Mouse (Mus musculus) splenic B cell, adult 2 months (primary cell): ENCODE measurements around the gene Clic4.
"Not testable (repeated sequence)": the region's sequence is repeated elsewhere in the genome, so short reads cannot be mapped to it uniquely, and the experiment has no call there.

Experiments
- DNase-seq: peaks from one replicate; pipeline ENCODE4 v3.0.0-alpha.2; 2011; ENCODE audit warnings: low read depth, low spot score
- H3K27me3 ChIP-seq: 2 replicates; pipeline ENCODE4 v1.6.1; 2012; ENCODE audit warnings: mild to moderate bottlenecking, low read length, moderate library complexity, mixed read lengths; ENCODE audit not compliant: control insufficient read depth, poor library complexity, insufficient read depth, severe bottlenecking
- H3K36me3 ChIP-seq: 2 replicates; pipeline ENCODE4 v1.6.1; 2012; ENCODE audit warnings: mild to moderate bottlenecking, low read length, moderate library complexity, mixed read lengths; ENCODE audit not compliant: control insufficient read depth, poor library complexity, insufficient read depth, severe bottlenecking

Clic4 gene

DNA sequence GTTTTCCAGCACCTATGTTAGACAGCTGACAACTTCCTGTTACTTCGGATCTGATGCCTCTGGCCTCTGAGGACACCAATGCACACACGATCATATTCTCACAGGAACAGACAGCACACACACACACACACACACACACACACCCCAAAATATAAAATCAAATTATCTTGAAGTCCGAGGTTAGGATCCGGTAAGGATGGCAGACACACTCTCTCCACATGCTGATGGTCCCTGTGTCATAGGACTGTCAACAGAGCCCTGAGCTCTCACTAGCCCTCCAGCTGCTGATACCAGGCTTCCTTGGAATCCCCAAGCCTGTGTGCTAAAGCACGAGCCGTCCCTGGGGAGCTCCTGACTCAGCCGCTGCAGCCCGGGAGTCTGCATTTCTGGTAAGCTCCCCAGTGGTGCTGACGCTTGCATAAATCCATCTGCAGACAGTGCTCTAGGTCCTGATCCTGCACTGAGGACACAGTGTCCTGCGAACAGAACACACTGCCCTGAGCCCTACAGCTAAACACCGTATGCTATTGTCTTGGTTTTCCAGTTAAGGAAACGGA, 83.1 kb downstream of the Clic4 start:
- Histone ChIP-seq H3K27me3 (no peaks in the 10 kb centered on the region), H3K36me3 (no peaks in the 10 kb centered on the region)
- no peak for DNase-seq

DNA sequence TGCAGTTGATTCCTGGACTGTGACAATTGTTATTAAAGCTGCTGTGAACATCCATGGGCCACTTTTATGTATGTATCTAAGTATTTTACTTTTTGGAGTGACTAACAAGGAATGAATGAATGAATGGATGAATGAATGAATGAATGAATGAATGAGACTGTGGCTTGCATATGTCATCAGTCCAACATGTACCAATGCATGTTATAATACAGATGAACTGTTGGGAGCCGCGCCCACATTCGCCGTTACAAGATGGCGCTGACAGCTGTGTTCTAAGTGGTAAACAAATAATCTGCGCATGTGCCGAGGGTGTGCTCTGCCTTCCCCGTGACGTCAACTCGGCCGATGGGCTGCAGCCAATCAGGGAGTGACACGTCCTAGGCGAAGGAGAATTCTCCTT, 88.3 kb downstream of the Clic4 start:
- not testable (repeated sequence) for H3K36me3 ChIP-seq, DNase-seq, H3K27me3 ChIP-seq

DNA sequence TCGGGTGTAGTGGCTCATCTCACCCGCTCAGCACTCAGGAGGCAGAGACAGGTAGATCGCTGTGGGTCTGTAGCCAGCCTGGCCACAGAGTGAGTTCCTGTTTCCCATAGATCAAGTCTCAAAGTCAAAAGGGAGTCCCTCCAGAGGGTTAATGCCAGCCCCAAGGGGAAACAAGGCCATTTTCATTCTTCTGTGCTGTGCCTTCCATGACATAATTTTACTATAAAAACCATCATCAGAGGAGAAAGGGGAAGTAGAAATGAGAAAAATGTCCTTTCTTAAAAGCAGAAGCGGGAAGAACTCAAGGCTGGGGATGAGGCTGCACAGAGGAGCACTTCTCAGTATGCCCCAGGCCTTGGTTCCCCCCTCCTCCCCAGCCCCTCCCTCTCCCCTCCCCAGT, 90.8 kb downstream of the Clic4 start:
- Histone ChIP-seq H3K27me3 (no peaks in the 10 kb centered on the region), H3K36me3 (no peaks in the 10 kb centered on the region; the same call in 1 of the 2 replicates)
- peak; percentile 87 for DNase-seq

DNA sequence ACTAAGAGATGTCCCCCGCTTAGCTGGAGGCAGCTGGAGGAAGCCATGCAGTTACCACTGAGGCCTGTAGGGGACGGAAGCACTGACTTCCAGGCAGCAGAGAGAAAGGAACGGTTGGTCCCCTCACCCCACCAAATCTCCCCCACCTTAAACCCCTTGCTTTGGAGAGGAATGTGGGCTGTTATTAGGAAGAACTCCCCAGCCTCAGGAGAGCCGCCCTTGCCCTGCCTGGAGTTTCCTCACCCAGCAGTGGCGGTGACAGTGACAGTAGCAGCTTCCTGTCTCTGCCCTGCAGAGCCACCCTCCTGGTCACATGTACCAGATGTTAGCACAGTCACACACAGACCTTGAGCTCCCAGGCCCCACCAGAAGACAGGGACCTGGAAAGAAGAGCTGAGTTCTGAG, 93.5 kb downstream of the Clic4 start:
- DNase-seq, result peak; percentile 65
- Histone ChIP-seq H3K27me3 (no peaks in the 10 kb centered on the region), H3K36me3 (peaks cover 1% of the 10 kb centered on the region)

DNA sequence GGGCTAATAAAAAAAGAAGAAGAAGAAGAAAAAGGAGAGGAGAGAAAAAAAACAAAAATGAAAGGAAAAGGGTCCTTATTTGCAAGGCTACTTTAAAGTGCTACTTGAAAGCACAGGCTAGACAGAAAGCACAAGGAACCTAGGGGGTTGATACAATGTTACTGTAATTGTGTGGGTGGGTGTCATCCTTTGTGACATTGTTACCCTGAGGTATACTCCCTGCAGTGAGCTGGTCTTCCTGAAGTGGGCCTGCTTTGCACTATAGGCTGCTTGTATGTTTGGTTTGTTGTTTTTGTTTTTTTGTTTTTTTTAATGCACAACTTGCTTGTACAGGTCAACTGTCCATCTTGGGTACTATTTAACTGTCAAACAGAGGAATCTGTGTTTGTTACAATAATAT, 95.0 kb downstream of the Clic4 start:
- peaks cover 5% of the 10 kb centered on the region for H3K36me3 ChIP-seq

DNA sequence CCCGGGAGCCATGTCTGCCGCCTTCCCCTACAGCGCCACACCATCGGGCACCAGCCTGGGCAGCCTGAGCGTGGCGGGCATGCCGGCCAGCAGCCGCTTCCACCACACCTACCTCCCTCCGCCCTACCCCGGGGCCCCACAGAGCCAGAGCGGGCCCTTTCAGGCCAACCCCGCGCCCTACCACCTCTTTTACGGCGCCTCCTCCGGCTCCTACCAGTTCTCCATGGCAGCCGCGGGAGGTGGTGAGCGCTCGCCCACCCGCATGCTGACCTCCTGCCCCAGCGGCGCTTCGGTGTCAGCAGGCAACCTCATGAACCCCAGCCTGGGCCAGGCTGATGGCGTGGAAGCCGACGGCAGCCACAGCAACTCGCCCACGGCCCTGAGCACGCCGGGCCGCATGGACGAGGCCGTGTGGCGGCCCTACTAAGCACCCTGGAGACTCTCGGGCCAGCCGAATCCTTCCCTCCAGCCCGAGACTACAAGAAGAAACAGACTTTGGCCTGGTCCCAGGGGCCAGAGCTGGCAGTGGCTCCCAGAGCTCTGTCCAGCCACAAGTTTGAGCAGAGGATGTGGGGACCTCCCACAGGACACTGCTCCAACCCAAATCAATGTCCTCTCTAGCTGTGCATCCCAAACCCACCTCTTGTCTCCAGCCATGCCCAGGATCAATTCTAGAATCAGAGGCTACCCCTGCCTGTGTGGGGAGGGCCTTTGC, 97.1 kb downstream of the Clic4 start:
- no peaks in the 10 kb centered on the region for H3K27me3 ChIP-seq
- DNase-seq, result no peak
- peaks cover 17% of the 10 kb centered on the region for H3K36me3 ChIP-seq

More for the DNA sequence above, 95.0 kb downstream of the Clic4 start:
- no peak for DNase-seq
- no peaks in the 10 kb centered on the region for H3K27me3 ChIP-seq

DNA sequence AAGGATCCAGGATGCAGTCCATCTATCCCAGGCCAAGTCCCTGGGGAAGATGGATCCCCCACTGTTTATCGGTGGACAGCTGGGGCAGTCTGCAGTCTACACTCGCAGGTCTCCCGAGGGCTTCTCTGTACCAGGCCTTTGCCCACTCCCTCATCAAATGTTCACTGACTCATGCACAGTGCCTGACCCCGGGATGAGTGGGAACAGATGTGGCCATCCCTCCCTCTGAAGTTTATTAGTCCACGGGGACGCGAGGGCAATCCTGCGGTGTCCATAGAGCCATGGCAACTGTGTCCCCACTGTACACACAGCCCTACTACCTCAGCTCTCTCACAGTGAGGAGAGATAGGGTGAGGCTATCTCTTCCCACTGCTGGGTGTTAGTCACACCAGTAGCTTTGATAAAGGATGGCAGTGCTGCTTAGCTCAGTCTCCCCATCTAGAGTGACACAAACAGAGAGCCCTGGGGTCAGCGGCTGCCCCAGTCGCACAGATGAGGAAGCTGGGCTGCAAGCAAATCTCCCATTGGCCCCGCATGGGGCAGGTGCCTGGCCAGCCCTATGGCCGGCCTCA, 101.2 kb downstream of the Clic4 start:
- no peaks in the 10 kb centered on the region for H3K27me3 ChIP-seq
- no peak for DNase-seq
- peaks cover 17% of the 10 kb centered on the region for H3K36me3 ChIP-seq

DNA sequence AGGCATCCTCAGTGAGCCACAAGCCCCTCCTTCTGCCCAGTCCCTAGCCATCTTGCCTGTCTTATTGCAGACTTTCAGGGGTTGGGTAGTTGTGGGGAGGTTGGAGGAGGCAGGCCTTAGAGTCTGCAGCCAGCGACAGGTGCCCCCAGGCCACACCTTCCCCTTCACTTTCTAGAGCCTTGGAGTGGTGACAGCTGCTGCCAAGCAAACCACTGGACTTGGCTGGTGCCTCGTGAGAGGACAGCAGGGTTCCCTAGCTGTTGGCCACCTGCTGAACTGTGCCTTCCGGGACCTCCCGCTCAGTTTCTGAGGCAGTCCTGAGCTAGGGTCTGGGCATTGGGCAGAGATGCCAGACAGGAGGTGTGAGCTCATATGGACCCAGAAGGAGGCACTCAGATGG, 103.1 kb downstream of the Clic4 start:
- peaks cover 21% of the 10 kb centered on the region for H3K36me3 ChIP-seq
- DNase-seq, result no peak
- H3K27me3 ChIP-seq, result no peaks in the 10 kb centered on the region

DNA sequence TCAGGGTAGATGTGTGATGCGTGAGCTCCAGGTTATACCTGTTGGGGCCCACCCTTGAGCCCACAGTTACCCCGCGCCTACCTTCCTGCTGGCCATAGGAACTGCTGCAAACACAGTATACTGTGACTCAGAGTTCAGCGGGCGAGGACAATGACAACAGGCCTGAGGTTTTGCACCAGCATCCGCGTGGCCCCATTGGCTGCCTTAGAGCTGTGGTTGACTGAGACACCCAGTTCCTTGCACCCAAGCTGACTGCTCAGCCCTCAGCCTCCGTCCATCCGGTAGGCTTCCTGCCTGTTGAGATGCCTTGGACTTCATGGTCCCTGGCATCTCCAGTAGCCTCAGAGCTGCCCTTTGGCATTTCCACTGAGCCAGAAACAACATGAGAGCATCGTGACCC, 103.5 kb downstream of the Clic4 start:
- DNase-seq, result no peak
- H3K27me3 ChIP-seq, result no peaks in the 10 kb centered on the region
- H3K36me3 ChIP-seq, result peaks cover 21% of the 10 kb centered on the region

DNA sequence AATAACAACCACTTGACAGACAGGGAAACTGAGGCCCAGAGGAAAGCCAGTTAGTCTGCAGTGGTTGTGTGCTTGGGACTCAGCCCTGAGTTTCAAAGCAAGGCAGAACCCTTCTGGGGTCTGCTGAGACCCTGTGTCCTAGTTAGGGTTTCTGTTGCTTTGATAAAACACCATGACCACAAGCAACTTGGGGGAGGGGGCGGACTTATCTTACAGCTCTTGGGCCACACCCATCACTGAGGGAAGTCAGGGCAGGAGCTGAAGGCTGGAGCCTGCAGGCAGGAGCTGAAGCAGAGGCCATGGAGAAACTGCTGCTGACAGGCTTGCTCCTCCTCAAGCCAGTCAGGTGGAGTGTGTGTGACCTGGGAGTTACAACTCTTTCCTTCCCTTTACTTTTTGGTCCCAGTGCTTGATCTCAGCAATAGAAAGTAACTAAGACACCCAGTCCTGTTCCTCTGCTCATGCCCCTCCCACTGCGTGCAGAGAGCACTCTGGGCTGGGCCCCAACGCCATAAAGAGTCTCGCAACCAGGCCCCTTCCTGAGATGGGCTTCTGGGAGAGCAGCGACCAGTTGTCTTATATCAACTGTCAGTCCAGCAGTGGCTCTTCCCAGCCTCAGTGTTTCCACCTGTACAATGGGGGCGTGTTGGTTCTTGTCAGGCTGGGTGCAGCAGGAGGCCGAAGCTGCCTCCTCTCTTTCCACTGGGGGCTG, 104.6 kb downstream of the Clic4 start:
- peaks cover 19% of the 10 kb centered on the region for H3K36me3 ChIP-seq
- no peak for DNase-seq
- H3K27me3 ChIP-seq, result no peaks in the 10 kb centered on the region

DNA sequence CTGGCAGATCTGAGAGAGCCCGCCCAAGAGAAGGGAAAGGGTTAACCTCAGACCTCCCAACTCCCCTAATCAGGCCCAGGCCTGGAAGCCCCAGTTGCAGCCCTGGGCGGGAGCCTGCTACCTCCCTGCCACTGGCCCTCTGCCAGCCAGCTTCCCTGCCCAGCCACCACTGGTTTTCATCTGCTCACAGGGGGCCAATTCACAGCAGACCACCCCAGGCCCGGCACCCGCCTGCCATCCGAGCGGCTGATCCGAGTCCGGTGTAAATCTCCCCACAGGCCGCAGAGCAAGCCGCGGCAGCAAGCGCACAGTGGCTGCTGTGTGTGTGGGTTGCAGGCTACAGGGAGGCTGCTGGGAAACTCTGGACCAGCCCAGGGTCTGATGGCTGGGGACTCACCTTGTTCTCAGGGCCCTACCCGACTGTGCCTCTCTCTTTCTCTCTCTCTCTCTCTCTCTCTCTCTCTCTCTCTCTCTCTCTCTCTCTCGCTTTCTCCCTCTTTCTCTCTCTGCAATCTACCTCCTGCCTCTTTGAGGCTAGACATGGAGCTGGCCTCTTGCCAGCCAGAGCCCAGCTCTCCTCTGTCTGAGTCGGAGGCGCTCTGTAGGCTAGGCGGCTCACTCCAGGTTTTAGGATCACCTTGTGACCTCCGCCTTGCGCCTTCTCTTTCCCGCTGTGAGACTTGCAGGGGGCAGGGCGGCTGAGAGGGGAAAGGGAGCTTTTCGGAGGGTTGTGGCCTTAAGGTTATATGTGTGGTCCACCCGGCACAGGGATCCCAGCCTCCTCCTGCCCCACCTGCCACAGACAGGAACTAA, 106.0 kb downstream of the Clic4 start:
- Histone ChIP-seq H3K36me3 (peaks cover 12% of the 10 kb centered on the region), H3K27me3 (no peaks in the 10 kb centered on the region)
- no peak for DNase-seq

DNA sequence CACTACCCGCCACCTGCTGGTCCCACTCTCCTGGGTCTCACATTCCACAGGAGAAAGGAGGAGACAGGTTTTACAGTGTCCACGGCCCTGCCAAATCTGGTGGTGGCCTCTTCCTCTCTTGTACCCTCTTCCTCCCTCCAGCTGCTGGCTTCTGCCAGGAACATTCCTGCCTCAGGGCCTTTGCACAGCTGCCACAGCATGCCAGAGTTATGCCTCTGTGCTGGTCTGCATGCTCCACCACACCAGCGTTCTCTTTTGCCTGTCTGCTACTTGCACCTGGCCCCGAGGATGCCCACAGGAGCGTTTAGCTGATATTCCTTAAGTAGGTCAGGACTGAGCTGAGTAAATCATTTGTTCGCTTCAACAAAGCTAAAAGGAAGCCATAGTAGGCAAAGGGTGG, 106.9 kb downstream of the Clic4 start:
- H3K36me3 ChIP-seq, result peaks cover 8% of the 10 kb centered on the region
- DNase-seq, result no peak
- no peaks in the 10 kb centered on the region for H3K27me3 ChIP-seq
